Mouse (Mus musculus): ENCODE data around the gene Ddx19b. TPM values are rescaled to one million over a fixed set of nuclear protein-coding genes. Genes with fewer than 3 reads are reported as not detected.
"Not testable (repeated sequence)": the region's sequence is repeated elsewhere in the genome, so short reads cannot be mapped to it uniquely, and the experiment has no call there.

The Ddx19b gene
- 5.6 TPM for polyA plus RNA-seq (2012; fragmentation: generic; extraction: Trizol)
- long read RNA-seq, experiment 1, full-length matches to known transcripts = 5 of 6 reads
- long read RNA-seq, experiment 1, partial matches to known transcripts = 0 of 6 reads
- long read RNA-seq, experiment 1, other reads (novel, unspliced or antisense) = 1 of 6 reads
- long read RNA-seq, experiment 2, full-length matches to known transcripts = 95 of 102 reads
- long read RNA-seq, experiment 2, partial matches to known transcripts = 0 of 102 reads
- long read RNA-seq, experiment 2, other reads (novel, unspliced or antisense) = 7 of 102 reads

GRCm38 (mm10) chr8:111031572-111031971 lies at the start of gene Ddx19b:
Gene Ddx19b (minus strand): TSS chr8:111031751.
- Histone ChIP-seq H3K36me3 (ENCODE audit: control insufficient read depth, insufficient read depth) (peaks cover 8% of the 10 kb centered on the region), H3K79me2 (ENCODE audit: control insufficient read depth, insufficient read depth) (peaks cover 29% of the 10 kb centered on the region), H3K79me3 (ENCODE audit: low read depth) (peaks cover 25% of the 10 kb centered on the region), H3K4me3 (ENCODE audit: insufficient read depth, poor library complexity, severe bottlenecking) (no peak within 1 kb of the TSS), H3ac (ENCODE audit: control insufficient read depth, insufficient read length, low read depth) (no peak within 1 kb of the TSS), H3K27me3 (ENCODE audit: control insufficient read depth, insufficient read depth, insufficient read length) (no peaks in the 10 kb centered on the region)
- TF ChIP-seq USF1 (IDR thresholded peaks at IDR 0.05; ENCODE audit: low read depth) = no peak
- TF ChIP-seq CEBPB (IDR thresholded peaks at IDR 0.05; ENCODE audit: low read depth) = no peak
- no peak for TF ChIP-seq MYOG (IDR thresholded peaks at IDR 0.05; ENCODE audit: control insufficient read depth, extremely low read depth, insufficient read length)
- TF ChIP-seq CTCF (IDR thresholded peaks at IDR 0.05; ENCODE audit: control insufficient read depth, insufficient read depth, insufficient read length) = no peak
- TF ChIP-seq FOSL1 (IDR thresholded peaks at IDR 0.05; ENCODE audit: insufficient read depth, low read length, poor library complexity, severe bottlenecking) = no peak
- TF ChIP-seq MYOD1 (IDR thresholded peaks at IDR 0.05; ENCODE audit: control insufficient read depth, insufficient read length, low read depth) = no peak
- TF ChIP-seq MAX (IDR thresholded peaks at IDR 0.05) = no peak

GRCm38 (mm10) chr8:111079861-111080271 lies 48.3 kb upstream of the Ddx19b start:
- H3K79me2 ChIP-seq (ENCODE audit: control insufficient read depth, insufficient read depth) = no peaks in the 10 kb centered on the region
- H3K27me3 ChIP-seq (ENCODE audit: control insufficient read depth, insufficient read depth, insufficient read length) = peaks cover 8% of the 10 kb centered on the region
- no peak overlapping the region for H3K4me3 ChIP-seq (ENCODE audit: insufficient read depth, poor library complexity, severe bottlenecking)
- H3K36me3 ChIP-seq (ENCODE audit: control insufficient read depth, insufficient read depth) = no peaks in the 10 kb centered on the region
- TF ChIP-seq CTCF (IDR thresholded peaks at IDR 0.05; ENCODE audit: control insufficient read depth, insufficient read depth, insufficient read length) (peak; percentile 7), MYOG (IDR thresholded peaks at IDR 0.05; ENCODE audit: control insufficient read depth, extremely low read depth, insufficient read length) (no peak)
- H3ac ChIP-seq (ENCODE audit: control insufficient read depth, insufficient read length, low read depth) = no peak overlapping the region
- no peaks in the 10 kb centered on the region for H3K79me3 ChIP-seq (ENCODE audit: low read depth)

GRCm38 (mm10) chr8:111079461-111079860 lies 47.9 kb upstream of the Ddx19b start:
- Histone ChIP-seq H3K79me2 (ENCODE audit: control insufficient read depth, insufficient read depth) (no peaks in the 10 kb centered on the region), H3K36me3 (ENCODE audit: control insufficient read depth, insufficient read depth) (no peaks in the 10 kb centered on the region), H3K27me3 (ENCODE audit: control insufficient read depth, insufficient read depth, insufficient read length) (peaks cover 9% of the 10 kb centered on the region), H3K4me3 (ENCODE audit: insufficient read depth, poor library complexity, severe bottlenecking) (no peak overlapping the region), H3ac (ENCODE audit: control insufficient read depth, insufficient read length, low read depth) (no peak overlapping the region), H3K79me3 (ENCODE audit: low read depth) (no peaks in the 10 kb centered on the region)
- TF ChIP-seq MYOG (IDR thresholded peaks at IDR 0.05; ENCODE audit: control insufficient read depth, extremely low read depth, insufficient read length) (no peak), CEBPB (IDR thresholded peaks at IDR 0.05; ENCODE audit: low read depth) (no peak), USF1 (IDR thresholded peaks at IDR 0.05; ENCODE audit: low read depth) (no peak), FOSL1 (IDR thresholded peaks at IDR 0.05; ENCODE audit: insufficient read depth, low read length, poor library complexity, severe bottlenecking) (no peak), MAX (IDR thresholded peaks at IDR 0.05) (no peak), MYOD1 (IDR thresholded peaks at IDR 0.05; ENCODE audit: control insufficient read depth, insufficient read length, low read depth) (no peak), CTCF (IDR thresholded peaks at IDR 0.05; ENCODE audit: control insufficient read depth, insufficient read depth, insufficient read length) (no peak)

GRCm38 (mm10) chr8:111075926-111076325 lies 44.4 kb upstream of the Ddx19b start:
- peaks cover 14% of the 10 kb centered on the region for H3K27me3 ChIP-seq (ENCODE audit: control insufficient read depth, insufficient read depth, insufficient read length)
- no peak for TF ChIP-seq MYOD1 (IDR thresholded peaks at IDR 0.05; ENCODE audit: control insufficient read depth, insufficient read length, low read depth)
- no peaks in the 10 kb centered on the region for H3K79me3 ChIP-seq (ENCODE audit: low read depth)
- no peaks in the 10 kb centered on the region for H3K79me2 ChIP-seq (ENCODE audit: control insufficient read depth, insufficient read depth)
- no peaks in the 10 kb centered on the region for H3K36me3 ChIP-seq (ENCODE audit: control insufficient read depth, insufficient read depth)
- H3ac ChIP-seq (ENCODE audit: control insufficient read depth, insufficient read length, low read depth) = no peak overlapping the region
- no peak overlapping the region for H3K4me3 ChIP-seq (ENCODE audit: insufficient read depth, poor library complexity, severe bottlenecking)

GRCm38 (mm10) chr8:111068660-111069059 lies 37.1 kb upstream of the Ddx19b start:
- H3K79me3 ChIP-seq (ENCODE audit: low read depth); H3K4me3 ChIP-seq (ENCODE audit: insufficient read depth, poor library complexity, severe bottlenecking); H3ac ChIP-seq (ENCODE audit: control insufficient read depth, insufficient read length, low read depth); H3K79me2 ChIP-seq (ENCODE audit: control insufficient read depth, insufficient read depth); H3K27me3 ChIP-seq (ENCODE audit: control insufficient read depth, insufficient read depth, insufficient read length); H3K36me3 ChIP-seq (ENCODE audit: control insufficient read depth, insufficient read depth): not testable (repeated sequence)

- Histone ChIP-seq H3K79me2 (ENCODE audit: control insufficient read depth, insufficient read depth) (no peaks in the 10 kb centered on the region), H3K27me3 (ENCODE audit: control insufficient read depth, insufficient read depth, insufficient read length) (peaks cover 5% of the 10 kb centered on the region), H3ac (ENCODE audit: control insufficient read depth, insufficient read length, low read depth) (no peak overlapping the region), H3K79me3 (ENCODE audit: low read depth) (no peaks in the 10 kb centered on the region), H3K4me3 (ENCODE audit: insufficient read depth, poor library complexity, severe bottlenecking) (no peak overlapping the region), H3K36me3 (ENCODE audit: control insufficient read depth, insufficient read depth) (no peaks in the 10 kb centered on the region)
- TF ChIP-seq MYOG (IDR thresholded peaks at IDR 0.05; ENCODE audit: control insufficient read depth, extremely low read depth, insufficient read length) (no peak), USF1 (IDR thresholded peaks at IDR 0.05; ENCODE audit: low read depth) (no peak), CTCF (IDR thresholded peaks at IDR 0.05; ENCODE audit: control insufficient read depth, insufficient read depth, insufficient read length) (no peak), CEBPB (IDR thresholded peaks at IDR 0.05; ENCODE audit: low read depth) (no peak), MYOD1 (IDR thresholded peaks at IDR 0.05; ENCODE audit: control insufficient read depth, insufficient read length, low read depth) (no peak), MAX (IDR thresholded peaks at IDR 0.05) (no peak), FOSL1 (IDR thresholded peaks at IDR 0.05; ENCODE audit: insufficient read depth, low read length, poor library complexity, severe bottlenecking) (no peak)
Observed at GRCm38 (mm10) chr8:111067439-111067838, 35.9 kb upstream of the Ddx19b start.
